Mouse (Mus musculus) bone marrow, adult 2 months (tissue): ENCODE data around the gene Vwa3a.

Source experiments
- CTCF ChIP-seq: fragments of 200-500 bp; IDR thresholded peaks from 2 replicates; pipeline ENCODE4 v1.5.1; 2011; ENCODE audit warnings: low read length, control low read depth; ENCODE audit not compliant: control insufficient read depth, insufficient read depth
- POLR2A ChIP-seq: fragments of 200-500 bp; IDR thresholded peaks from 2 replicates; pipeline ENCODE4 v1.6.1; 2011; ENCODE audit warnings: low read depth, mild to moderate bottlenecking, control low read depth, low read length, borderline replicate concordance; ENCODE audit not compliant: control insufficient read depth

- TF ChIP-seq CTCF: no peak
- no peak for TF ChIP-seq POLR2A
Observed at GRCm38 (mm10) chr7:120819386-120819785, 80.3 kb downstream of the Vwa3a start.
